Mouse (Mus musculus): ENCODE results near the gene Ccdc33. TPM values are rescaled to one million over a fixed set of nuclear protein-coding genes. Genes with fewer than 3 reads are reported as not detected.

Ccdc33 gene
- polyA plus RNA-seq, 1 experiment from 2014 or later = not detected

DNA sequence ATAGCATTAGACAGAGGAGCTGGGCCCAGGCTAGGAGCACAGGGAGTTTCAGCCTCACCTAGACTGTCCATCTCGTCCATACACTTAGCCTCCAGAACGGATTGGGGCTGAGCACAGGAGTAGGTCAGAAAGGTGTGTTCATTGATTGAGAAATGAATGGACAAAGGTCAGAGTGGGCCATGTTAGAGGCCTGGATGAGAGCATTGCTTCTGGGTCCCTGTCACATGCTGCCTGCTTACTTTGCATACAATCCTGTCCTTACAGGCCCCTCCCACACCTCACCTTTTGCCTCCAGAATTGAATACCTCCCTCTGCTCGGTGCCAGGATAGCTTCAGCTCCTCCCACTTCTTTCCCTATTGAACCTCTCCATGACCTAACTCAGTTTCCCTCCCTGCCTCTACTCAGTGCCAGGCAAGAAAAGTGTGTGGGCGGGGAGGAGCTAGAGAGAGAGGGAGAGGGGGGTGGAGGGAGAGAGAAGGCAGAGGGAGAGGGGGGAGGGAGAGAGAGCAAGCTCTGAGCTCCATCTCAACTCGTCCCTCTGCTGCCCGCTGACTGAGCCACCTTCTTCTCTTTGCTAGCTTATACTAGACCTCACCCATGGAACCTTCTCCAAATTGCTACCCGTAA, 2.5 kb downstream of the Ccdc33 start:
- WGBS = 26% methylated on average over 7 of the region's 7 CpGs
- no peaks in the 10 kb centered on the region for H3K9me3 ChIP-seq (ENCODE audit: control insufficient read depth, low read length)
- no peak overlapping the region for H3K27ac ChIP-seq (ENCODE audit: low read depth, low read length)
- peaks cover 34% of the 10 kb centered on the region for H3K4me1 ChIP-seq (ENCODE audit: control insufficient read depth, insufficient read depth, low read length)
- ATAC-seq (ENCODE audit: low read depth) = no peak
- no peak overlapping the region for H3K4me2 ChIP-seq (ENCODE audit: low read depth, low read length)
- no peaks in the 10 kb centered on the region for H3K27me3 ChIP-seq (ENCODE audit: control insufficient read depth, insufficient read depth, low read length)
- no peaks in the 10 kb centered on the region for H3K36me3 ChIP-seq (ENCODE audit: control insufficient read depth, insufficient read depth, low read length)
- H3K4me3 ChIP-seq (ENCODE audit: low read depth, low read length) = no peak overlapping the region
- H3K9ac ChIP-seq (replicated peaks; ENCODE audit: low read depth, low read length) = no peak overlapping the region

GRCm38 (mm10) chr9:58115297-58115925, 3.2 kb downstream of the Ccdc33 start:
- Histone ChIP-seq H3K27ac (ENCODE audit: low read depth, low read length) (no peak overlapping the region), H3K9ac (replicated peaks; ENCODE audit: low read depth, low read length) (no peak overlapping the region), H3K4me2 (ENCODE audit: low read depth, low read length) (no peak overlapping the region), H3K4me1 (ENCODE audit: control insufficient read depth, insufficient read depth, low read length) (peaks cover 39% of the 10 kb centered on the region), H3K9me3 (ENCODE audit: control insufficient read depth, low read length) (no peaks in the 10 kb centered on the region), H3K27me3 (ENCODE audit: control insufficient read depth, insufficient read depth, low read length) (no peaks in the 10 kb centered on the region), H3K4me3 (ENCODE audit: low read depth, low read length) (no peak overlapping the region), H3K36me3 (ENCODE audit: control insufficient read depth, insufficient read depth, low read length) (no peaks in the 10 kb centered on the region)
- 12% methylated on average over 7 of the region's 7 CpGs for WGBS
- no peak for ATAC-seq (ENCODE audit: low read depth)

DNA sequence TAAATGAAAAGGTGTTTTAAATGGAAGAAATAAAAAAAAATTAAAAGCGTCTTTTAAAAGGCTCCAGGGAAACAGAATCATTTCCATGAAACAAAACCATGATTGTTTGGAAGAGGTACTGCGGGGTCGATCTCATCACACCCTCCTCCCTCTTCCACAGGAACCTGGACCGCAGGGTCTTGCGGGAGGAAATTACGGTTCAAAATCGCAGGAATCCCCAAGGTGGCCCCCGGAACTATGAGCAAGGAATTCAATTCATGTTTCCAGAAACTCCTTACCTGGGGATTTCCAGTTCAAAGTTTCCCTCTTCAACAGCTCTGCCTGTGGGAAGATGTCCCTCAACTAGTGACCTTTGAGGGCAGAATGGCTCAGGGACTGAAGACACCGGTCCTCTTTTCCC, 4.6 kb downstream of the Ccdc33 start:
- H3K9ac ChIP-seq (replicated peaks; ENCODE audit: low read depth, low read length) = no peak overlapping the region; the same call in 1 of the 2 replicates
- no peak overlapping the region for H3K4me3 ChIP-seq (ENCODE audit: low read depth, low read length)
- H3K27ac ChIP-seq (ENCODE audit: low read depth, low read length) = peak overlapping the region; percentile 90; the same call in 1 of the 2 replicates
- no peaks in the 10 kb centered on the region for H3K9me3 ChIP-seq (ENCODE audit: control insufficient read depth, low read length)
- ATAC-seq (ENCODE audit: low read depth) = no peak
- H3K4me2 ChIP-seq (ENCODE audit: low read depth, low read length) = 0 out of 2 replicates have a peak overlapping the region, but pooled peaks have one; percentile 15
- H3K36me3 ChIP-seq (ENCODE audit: control insufficient read depth, insufficient read depth, low read length) = no peaks in the 10 kb centered on the region
- H3K4me1 ChIP-seq (ENCODE audit: control insufficient read depth, insufficient read depth, low read length) = peaks cover 40% of the 10 kb centered on the region
- 3% methylated on average over 9 of the region's 9 CpGs for WGBS
- no peaks in the 10 kb centered on the region for H3K27me3 ChIP-seq (ENCODE audit: control insufficient read depth, insufficient read depth, low read length)

DNA sequence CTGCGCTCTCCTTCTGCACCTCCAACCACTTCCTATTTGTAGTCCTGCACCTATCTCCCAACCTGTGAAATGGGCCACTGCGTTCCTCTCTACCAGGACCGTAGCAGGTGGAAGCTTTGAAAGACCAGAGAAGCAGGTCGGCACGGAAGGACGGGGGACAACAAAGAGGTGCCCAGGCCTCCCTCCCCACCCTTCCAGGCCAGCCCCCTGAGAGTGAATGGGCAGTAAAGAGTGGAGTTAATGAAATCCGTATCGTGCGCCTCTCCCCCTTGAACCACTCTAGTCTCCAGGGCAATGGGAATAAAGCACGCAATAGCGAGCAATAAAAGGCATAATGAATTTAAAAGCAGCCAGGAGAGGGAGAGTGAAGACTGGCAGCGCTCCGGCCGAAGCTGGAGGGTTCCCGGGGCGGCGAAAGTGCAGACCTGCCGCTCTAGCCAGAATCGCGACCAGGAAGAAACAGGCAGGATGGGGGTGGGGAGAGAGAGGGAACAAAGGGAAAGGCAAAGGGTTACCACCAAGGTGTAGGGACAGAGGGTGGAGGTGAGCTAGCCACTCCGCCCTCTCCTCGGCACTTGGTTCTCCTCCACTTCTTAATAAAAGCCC, 5.2 kb downstream of the Ccdc33 start:
- peak; percentile 71 for ATAC-seq (ENCODE audit: low read depth)

GRCm38 (mm10) chr9:58112866-58113278, 5.8 kb downstream of the Ccdc33 start:
- Histone ChIP-seq H3K9me3 (ENCODE audit: control insufficient read depth, low read length) (no peaks in the 10 kb centered on the region), H3K27me3 (ENCODE audit: control insufficient read depth, insufficient read depth, low read length) (no peaks in the 10 kb centered on the region), H3K4me2 (ENCODE audit: low read depth, low read length) (peak overlapping the region; percentile 15; the same call in 1 of the 2 replicates), H3K36me3 (ENCODE audit: control insufficient read depth, insufficient read depth, low read length) (no peaks in the 10 kb centered on the region), H3K27ac (ENCODE audit: low read depth, low read length) (peak overlapping the region; percentile 90), H3K9ac (replicated peaks; ENCODE audit: low read depth, low read length) (peak overlapping the region; percentile 32), H3K4me1 (ENCODE audit: control insufficient read depth, insufficient read depth, low read length) (peaks cover 40% of the 10 kb centered on the region), H3K4me3 (ENCODE audit: low read depth, low read length) (no peak overlapping the region)
- ATAC-seq (ENCODE audit: low read depth) = peak; percentile 72
- WGBS = 0% methylated on average over 6 of the region's 6 CpGs

More for the DNA sequence above, 5.2 kb downstream of the Ccdc33 start:
- H3K9ac ChIP-seq (replicated peaks; ENCODE audit: low read depth, low read length) = peak overlapping the region; percentile 32
- H3K4me1 ChIP-seq (ENCODE audit: control insufficient read depth, insufficient read depth, low read length) = peaks cover 40% of the 10 kb centered on the region
- H3K4me2 ChIP-seq (ENCODE audit: low read depth, low read length) = peak overlapping the region; percentile 15; the same call in 1 of the 2 replicates
- H3K9me3 ChIP-seq (ENCODE audit: control insufficient read depth, low read length) = no peaks in the 10 kb centered on the region
- H3K36me3 ChIP-seq (ENCODE audit: control insufficient read depth, insufficient read depth, low read length) = no peaks in the 10 kb centered on the region
- no peak overlapping the region for H3K4me3 ChIP-seq (ENCODE audit: low read depth, low read length)
- peak overlapping the region; percentile 90 for H3K27ac ChIP-seq (ENCODE audit: low read depth, low read length)
- H3K27me3 ChIP-seq (ENCODE audit: control insufficient read depth, insufficient read depth, low read length) = no peaks in the 10 kb centered on the region
- WGBS = 1% methylated on average over 22 of the region's 22 CpGs

- no peak overlapping the region for H3K4me3 ChIP-seq (ENCODE audit: low read depth, low read length)
- H3K9me3 ChIP-seq (ENCODE audit: control insufficient read depth, low read length) = no peaks in the 10 kb centered on the region
- peak overlapping the region; percentile 90 for H3K27ac ChIP-seq (ENCODE audit: low read depth, low read length)
- no peaks in the 10 kb centered on the region for H3K36me3 ChIP-seq (ENCODE audit: control insufficient read depth, insufficient read depth, low read length)
- peaks cover 40% of the 10 kb centered on the region for H3K4me1 ChIP-seq (ENCODE audit: control insufficient read depth, insufficient read depth, low read length)
- peak; percentile 39 for ATAC-seq (ENCODE audit: low read depth)
- H3K27me3 ChIP-seq (ENCODE audit: control insufficient read depth, insufficient read depth, low read length) = no peaks in the 10 kb centered on the region
- WGBS = 6% methylated on average over 6 of the region's 6 CpGs
- H3K9ac ChIP-seq (replicated peaks; ENCODE audit: low read depth, low read length) = 0 out of 2 replicates have a peak overlapping the region, but pooled peaks have one; percentile 12
- peak overlapping the region; percentile 15; the same call in 1 of the 2 replicates for H3K4me2 ChIP-seq (ENCODE audit: low read depth, low read length)
Observed at GRCm38 (mm10) chr9:58112321-58112751, 6.3 kb downstream of the Ccdc33 start.

DNA sequence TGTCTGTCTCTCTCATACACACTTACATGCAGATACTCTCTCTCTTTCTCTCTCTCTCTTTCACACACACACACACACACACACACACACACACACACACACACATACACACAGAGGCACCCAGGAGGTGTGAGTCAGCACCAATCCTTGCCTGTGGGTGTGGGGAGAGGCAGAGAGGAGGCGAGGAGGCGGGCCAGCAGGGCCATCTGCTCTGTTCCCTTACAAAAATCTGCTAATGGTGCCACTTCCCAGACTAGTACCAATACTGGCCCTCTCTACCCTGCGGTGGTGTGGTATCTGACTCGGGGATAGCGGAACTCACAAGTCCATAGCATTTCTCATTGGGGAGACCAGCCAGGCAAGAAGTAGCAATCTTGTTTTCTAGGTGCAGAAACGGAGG, 7.2 kb downstream of the Ccdc33 start:
- WGBS = 25% methylated on average over 6 of the region's 6 CpGs
- Histone ChIP-seq H3K4me2 (ENCODE audit: low read depth, low read length) (no peak overlapping the region), H3K9ac (replicated peaks; ENCODE audit: low read depth, low read length) (no peak overlapping the region), H3K27me3 (ENCODE audit: control insufficient read depth, insufficient read depth, low read length) (no peaks in the 10 kb centered on the region), H3K36me3 (ENCODE audit: control insufficient read depth, insufficient read depth, low read length) (no peaks in the 10 kb centered on the region), H3K4me1 (ENCODE audit: control insufficient read depth, insufficient read depth, low read length) (peaks cover 40% of the 10 kb centered on the region), H3K27ac (ENCODE audit: low read depth, low read length) (peak overlapping the region; percentile 90; the same call in 1 of the 2 replicates), H3K4me3 (ENCODE audit: low read depth, low read length) (no peak overlapping the region), H3K9me3 (ENCODE audit: control insufficient read depth, low read length) (no peaks in the 10 kb centered on the region)
- no peak for ATAC-seq (ENCODE audit: low read depth)

DNA sequence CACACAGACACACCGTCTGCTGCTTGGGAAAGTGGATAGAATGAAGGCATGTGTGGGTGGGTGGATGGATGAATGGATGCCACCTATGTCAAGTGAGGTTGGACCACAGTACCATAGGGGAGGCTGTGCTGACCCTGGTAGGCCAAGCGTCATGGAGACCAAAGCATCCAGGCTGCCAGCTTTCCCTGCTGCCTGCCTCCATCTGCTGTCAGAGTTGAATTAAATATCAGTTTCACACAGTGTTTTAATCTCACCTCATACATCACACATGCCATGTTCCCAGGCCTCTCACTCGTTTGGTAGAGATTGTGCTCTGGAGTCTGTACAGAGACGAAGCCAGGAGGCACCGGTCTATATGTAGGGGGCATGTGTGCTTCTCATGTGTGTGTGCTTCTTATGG, 7.8 kb downstream of the Ccdc33 start:
- Histone ChIP-seq H3K9me3 (ENCODE audit: control insufficient read depth, low read length) (no peaks in the 10 kb centered on the region), H3K4me1 (ENCODE audit: control insufficient read depth, insufficient read depth, low read length) (peaks cover 46% of the 10 kb centered on the region), H3K4me3 (ENCODE audit: low read depth, low read length) (no peak overlapping the region), H3K4me2 (ENCODE audit: low read depth, low read length) (no peak overlapping the region), H3K27ac (ENCODE audit: low read depth, low read length) (0 out of 2 replicates have a peak overlapping the region, but pooled peaks have one; percentile 28), H3K9ac (replicated peaks; ENCODE audit: low read depth, low read length) (0 out of 2 replicates have a peak overlapping the region, but pooled peaks have one; percentile 25), H3K27me3 (ENCODE audit: control insufficient read depth, insufficient read depth, low read length) (no peaks in the 10 kb centered on the region), H3K36me3 (ENCODE audit: control insufficient read depth, insufficient read depth, low read length) (no peaks in the 10 kb centered on the region)
- no peak for ATAC-seq (ENCODE audit: low read depth)
- WGBS = 57% methylated on average over 5 of the region's 5 CpGs

DNA sequence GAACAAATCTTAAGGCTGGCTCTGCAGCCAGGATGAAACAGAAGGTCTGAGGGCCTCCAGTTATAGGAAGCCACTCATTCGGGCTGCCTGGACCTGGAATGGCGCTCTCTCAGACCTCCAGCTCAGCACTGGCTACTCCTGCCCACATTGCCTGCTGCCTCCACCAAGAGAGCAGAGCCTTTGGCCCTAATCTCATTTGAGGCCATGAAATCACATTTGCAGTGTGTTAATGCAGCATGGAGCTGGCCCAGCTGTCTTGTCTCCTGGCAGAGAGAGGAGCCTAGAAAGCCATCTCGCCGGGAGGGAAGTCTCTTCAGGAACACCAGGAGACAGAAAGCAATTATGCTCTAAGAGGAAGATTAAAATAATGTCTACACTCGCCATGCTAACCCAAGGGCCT, 11.1 kb downstream of the Ccdc33 start:
- Histone ChIP-seq H3K9ac (replicated peaks; ENCODE audit: low read depth, low read length) (no peak overlapping the region), H3K36me3 (ENCODE audit: control insufficient read depth, insufficient read depth, low read length) (no peaks in the 10 kb centered on the region), H3K4me1 (ENCODE audit: control insufficient read depth, insufficient read depth, low read length) (peaks cover 26% of the 10 kb centered on the region), H3K4me3 (ENCODE audit: low read depth, low read length) (no peak overlapping the region), H3K27ac (ENCODE audit: low read depth, low read length) (no peak overlapping the region), H3K9me3 (ENCODE audit: control insufficient read depth, low read length) (no peaks in the 10 kb centered on the region), H3K4me2 (ENCODE audit: low read depth, low read length) (no peak overlapping the region), H3K27me3 (ENCODE audit: control insufficient read depth, insufficient read depth, low read length) (no peaks in the 10 kb centered on the region)
- 44% methylated on average over 5 of the region's 5 CpGs for WGBS
- ATAC-seq (ENCODE audit: low read depth) = no peak
